Mouse (Mus musculus): ENCODE results near the gene Marveld3.

DNA sequence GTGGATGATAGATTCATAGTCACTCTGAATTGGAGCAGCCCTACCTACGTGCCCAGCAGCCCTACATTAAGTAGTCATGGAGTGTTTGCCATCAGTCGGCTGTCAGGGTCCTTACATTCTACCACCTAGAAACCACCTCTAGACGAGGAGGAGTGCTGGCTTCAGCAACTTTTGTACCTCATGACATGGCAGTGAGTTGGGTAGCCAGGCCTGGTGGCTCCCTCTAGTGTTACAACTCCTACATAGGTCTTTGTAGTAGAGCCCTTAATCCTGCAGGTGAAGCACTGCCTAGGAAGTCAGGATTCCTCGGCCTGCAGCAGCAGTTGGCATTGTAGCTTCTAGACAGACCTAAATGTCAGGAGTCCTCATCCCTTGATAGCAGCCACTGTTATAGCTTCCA lies 44.7 kb downstream of the Marveld3 start:
- TF ChIP-seq CTCF (IDR thresholded peaks at IDR 0.05) = peak; percentile 85
- no peak for TF ChIP-seq EP300 (IDR thresholded peaks at IDR 0.05)
